Mouse (Mus musculus): Measurements from ENCODE around the gene Skap1.

The Skap1 gene

DNA sequence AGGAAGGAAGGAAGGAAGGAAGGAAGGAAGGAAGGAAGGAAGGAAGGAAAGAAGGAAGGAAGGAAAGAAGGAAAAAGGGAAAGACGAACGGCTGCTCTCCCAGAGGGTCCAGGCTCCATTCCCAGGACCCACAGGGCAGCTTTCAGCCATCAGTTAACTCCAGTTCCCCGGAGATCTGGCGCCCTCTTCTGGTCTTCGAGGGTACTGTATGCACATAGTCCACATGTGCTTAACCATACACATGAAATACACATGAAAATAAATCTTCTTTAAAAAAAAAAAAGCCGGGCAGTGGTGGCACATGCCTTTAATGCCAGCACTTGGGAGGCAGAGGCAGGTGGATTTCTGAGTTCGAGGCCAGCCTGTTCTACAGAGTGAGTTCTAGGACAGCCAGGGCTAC, 320.5 kb downstream of the Skap1 start:
- DNase-seq (ENCODE audit: low spot score), result peak; percentile 27

DNA sequence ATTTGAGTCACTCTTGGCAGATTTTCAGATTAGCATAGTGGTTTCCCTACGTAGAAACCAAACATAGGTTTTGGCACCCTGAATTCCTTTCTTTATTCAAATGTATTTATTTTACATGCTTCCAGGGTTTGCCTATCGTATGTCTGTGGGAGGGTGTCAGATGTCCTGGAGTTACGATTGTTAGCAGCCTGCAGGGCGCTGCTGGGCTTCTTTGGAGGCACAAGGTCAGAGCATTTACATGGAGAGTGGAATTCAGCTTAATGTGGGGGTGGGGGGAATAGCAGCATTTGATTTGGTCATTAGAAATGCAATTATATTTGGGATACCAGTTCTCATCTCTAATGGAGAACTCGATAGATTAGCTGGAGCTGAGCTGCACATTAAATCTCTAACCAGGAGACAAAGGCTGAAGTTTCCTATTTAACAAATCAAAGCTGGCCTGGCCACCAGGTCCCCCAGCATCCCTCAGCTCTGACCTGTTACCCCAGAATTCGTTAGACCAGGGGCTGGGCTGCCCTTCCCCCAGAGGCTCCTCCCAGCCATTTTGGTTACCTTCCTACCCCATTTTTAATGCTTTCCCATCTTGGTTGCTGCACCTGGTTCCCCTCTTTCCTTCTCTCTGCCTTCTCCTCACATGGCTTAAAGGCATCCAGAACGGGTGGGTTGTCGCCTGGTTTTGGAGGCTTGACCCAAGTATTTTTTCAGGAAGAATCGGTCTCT, 322.5 kb downstream of the Skap1 start:
- DNase-seq (ENCODE audit: low spot score), result no peak

DNA sequence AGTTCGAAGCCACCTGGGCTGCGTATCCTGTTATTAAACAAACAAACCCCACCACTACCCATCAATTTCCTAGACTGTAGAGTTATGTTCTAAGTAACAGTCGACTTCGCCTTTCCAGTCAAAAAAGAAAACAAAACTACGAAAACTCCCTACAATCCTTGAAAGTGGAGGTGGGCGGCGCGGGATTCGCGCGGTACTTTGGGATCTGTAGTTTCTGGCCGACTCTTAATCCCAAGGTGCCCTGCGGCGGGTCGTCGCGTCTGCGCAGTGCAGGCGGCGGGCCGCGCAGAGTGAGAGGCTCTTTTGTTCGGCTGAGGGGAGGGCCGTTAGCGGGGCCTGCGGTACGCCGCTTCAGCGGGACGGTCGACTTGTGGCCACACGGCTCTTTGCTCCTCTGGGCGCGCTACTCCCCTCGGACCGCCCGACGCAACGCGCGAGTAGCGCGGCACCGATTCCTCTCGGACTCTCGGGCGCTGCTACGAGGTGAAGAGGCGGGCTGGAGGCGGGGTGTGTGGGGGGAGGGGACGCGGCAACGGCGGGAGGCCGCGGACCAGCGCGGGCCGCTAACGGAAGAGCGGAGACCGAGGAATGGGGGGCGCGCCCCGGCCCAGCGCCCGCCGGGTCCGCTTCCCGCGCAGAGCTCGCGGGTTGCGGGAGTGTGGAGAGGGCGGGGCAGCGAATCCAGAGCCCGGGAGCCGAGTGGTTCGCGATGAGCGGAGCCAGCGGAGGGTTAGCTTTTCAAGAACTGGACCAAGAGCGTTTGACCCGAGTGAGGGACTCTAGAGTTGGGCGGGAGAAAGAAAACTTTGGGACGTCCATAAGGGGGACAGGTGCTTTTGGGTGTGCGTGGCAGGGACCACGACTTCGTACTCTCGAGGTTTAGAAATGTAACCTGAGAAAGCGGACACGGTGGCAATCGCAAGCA, 324.7 kb downstream of the Skap1 start, which contains the start of gene Cbx1:
Gene Cbx1, plus strand, starts transcription at position 257 of the 925 bp plus-strand sequence.
- DNase-seq (ENCODE audit: low spot score), result peak; percentile 91

DNA sequence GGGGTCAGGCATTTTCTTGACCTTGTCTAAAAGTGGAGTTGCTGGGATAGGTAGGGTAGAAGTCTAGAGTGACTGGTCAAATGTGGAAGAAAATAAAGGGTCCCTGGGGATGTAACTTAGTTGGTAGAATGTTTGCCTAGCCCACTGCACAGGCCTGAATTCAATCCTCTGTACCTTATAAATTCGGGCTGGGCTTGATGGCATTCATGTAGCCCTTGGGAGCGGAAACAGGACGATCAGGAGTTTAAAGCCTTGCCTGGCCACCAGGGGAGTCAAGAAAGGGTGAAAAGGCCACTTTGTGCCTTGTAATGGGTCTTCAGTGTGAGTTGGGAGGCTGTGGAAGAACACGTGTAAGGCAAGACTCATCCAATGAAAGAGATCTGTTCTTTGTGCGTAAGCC, 325.6 kb downstream of the Skap1 start:
- no peak for DNase-seq (ENCODE audit: low spot score)

DNA sequence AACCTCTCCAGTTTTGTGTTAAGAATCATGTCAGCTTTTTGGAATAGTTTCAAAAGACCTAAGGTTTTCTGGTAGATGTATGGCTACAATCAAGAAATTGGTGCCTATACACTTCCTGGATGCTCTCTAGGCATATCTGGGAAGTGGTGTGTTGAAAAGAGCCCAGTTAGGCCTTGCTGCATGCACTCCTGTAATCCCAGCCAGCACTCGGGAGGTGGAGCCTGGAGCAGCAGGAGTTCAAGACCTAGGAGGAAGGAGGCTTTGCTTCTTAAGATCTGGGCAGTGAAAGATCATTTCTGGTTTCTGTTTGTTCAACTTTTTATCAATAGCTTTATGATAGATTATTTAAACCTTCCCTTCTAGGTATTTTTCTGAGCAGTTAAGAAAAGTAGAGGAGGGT, 326.3 kb downstream of the Skap1 start:
- DNase-seq (ENCODE audit: low spot score), result no peak

DNA sequence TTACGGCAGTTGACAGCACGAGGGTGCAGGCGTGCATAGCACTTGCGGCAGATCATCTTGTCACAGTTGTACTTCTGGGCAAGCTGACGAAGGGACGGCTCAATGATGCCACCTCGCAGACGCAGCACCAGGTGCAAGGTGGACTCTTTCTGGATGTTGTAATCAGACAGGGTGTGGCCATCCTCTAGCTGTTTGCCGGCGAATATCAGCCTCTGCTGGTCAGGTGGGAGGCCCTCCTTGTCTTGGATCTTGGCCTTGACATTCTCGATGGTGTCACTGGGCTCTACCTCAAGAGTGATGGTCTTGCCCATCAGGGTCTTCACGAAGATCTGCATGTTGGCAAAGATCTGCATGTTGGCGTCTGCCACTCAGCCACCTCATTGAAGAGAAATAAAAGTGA, 331.1 kb downstream of the Skap1 start:
- no peak for DNase-seq (ENCODE audit: low spot score)

DNA sequence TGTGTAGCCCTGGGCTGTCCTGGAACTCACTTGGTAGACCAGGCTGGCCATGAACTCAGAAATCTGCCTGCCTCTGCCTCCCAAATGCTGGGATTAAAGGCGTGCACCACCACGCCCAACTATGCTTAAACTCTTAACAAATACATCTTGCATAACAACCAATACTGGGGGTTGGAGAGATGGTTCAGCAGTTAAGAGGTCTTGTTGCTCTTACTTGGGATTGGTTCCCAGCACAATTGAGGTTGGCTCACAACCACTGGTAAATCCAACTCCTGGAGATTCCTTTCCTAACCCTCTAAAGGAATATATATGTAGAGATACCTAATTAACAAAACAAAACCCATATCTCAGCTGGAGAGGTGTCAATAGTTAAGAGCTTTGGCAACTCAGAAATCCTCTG, 331.7 kb downstream of the Skap1 start:
- DNase-seq (ENCODE audit: low spot score), result no peak

DNA sequence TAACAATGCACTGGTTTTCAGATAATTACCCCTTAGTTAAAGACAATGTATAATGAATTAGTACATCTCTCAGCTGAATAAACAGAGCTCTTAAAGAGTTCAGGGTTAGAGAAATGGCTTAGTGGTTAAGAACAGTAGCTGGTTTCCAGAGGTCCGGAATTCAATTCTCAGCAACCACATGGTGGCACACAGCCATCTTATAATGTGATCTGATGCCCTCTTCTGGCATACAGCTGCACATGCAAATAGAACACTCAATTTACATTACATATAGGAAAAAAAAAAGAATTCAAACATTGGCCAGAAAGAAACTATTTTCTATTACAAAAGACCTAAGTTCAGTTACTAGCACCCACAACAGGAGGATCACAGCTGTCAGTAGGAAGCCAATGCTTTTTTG, 332.2 kb downstream of the Skap1 start:
- no peak for DNase-seq (ENCODE audit: low spot score)

DNA sequence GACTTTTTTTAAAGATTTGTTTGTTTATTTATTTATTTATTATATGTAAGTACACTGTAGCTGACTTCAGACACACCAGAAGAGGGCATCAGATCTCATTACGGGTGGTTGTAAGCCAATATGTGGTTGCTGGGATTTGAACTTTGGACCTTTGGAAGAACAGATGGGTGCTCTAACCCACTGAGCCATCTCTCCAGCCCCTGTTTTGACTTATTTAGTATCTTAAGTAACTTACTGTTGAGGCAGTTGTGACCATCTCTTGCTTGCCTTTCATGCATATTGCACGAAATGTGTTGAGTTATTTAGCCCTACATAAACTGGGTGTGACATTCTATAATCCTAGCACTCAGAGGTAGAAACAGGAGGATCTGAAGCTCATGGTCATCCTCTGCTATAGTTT, 335.1 kb downstream of the Skap1 start:
- no peak for DNase-seq (ENCODE audit: low spot score)

DNA sequence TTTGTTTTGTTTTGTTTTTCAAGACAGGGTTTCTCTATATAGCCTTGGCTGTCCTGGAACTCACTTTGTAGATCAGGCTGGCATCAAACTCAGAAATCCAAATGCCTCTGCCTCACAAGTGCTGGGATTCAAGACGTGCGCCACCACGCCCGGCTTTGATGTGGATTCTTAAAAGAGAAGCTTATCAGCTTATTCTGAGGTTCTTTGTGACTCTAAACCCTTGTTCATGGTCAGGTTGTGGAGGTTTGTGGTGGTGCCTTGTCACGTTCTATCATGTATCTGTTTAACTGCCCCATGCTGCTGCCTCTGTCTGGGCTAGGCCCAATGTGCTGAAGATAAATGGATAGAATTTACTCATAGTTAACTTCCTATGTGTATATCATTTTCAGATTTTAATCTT, 341.2 kb downstream of the Skap1 start:
- DNase-seq (ENCODE audit: low spot score), result no peak

DNA sequence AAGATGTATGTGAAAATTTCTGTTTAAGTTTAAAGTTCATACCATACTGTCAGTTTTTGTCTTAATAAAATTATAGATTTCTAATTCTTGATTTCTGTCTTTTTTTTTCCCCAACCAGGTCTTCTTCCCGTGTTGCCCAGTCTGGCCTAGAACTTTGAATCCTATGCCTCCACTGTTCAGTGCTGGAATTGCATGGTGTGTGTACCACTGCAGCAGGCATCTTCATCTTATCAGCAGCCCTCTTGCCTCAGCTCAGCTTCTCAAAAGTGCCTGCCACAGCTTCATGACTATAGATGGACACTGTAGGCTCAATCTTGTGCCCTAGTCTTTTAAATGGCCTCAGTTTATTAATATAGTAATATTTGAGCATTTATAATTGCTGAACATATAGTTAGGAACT, 343.7 kb downstream of the Skap1 start:
- DNase-seq (ENCODE audit: low spot score), result no peak

Measured in yolk sac, embryonic 10.5 days (tissue).